Mouse (Mus musculus) kidney, postnatal 0 days (tissue): ENCODE measurements around the gene Atp11a. TPM values are rescaled to one million over a fixed set of nuclear protein-coding genes. Genes with fewer than 3 reads are reported as not detected.

ENCODE experiments used
- ATAC-seq: fragments of 200-750 bp; cut with Nextera tagmentation; replicated peaks from 2 replicates; pipeline ENCODE4 v1.8.0; 2017; ENCODE audit warnings: low read depth, moderate number of reproducible peaks, moderate TSS enrichment, moderate library complexity; ENCODE audit not compliant: low FRiP score
- DNase-seq: peaks from one replicate; pipeline ENCODE4 v3.0.0-alpha.2; 2016; ENCODE audit warnings: low spot score
- H3K27ac ChIP-seq: fragments of 300-500 bp; sonication (generic); 2 replicates; pipeline ENCODE4 v1.5.1; 2014; ENCODE audit warnings: mild to moderate bottlenecking
- H3K27me3 ChIP-seq: fragments of 300-500 bp; sonication (generic); 2 replicates; pipeline ENCODE4 v1.6.1; 2014; ENCODE audit warnings: low read length, mixed read lengths; ENCODE audit not compliant: insufficient read depth
- H3K36me3 ChIP-seq: fragments of 300-500 bp; sonication (generic); 2 replicates; pipeline ENCODE4 v1.6.1; 2014; ENCODE audit warnings: low read length, mixed read lengths; ENCODE audit not compliant: insufficient read depth
- H3K4me1 ChIP-seq: fragments of 300-500 bp; sonication (generic); replicated peaks from 2 replicates; pipeline ENCODE4 v1.6.1; 2014; ENCODE audit warnings: antibody characterized with exemption, low read length, mixed read lengths; ENCODE audit not compliant: insufficient read depth
- H3K4me2 ChIP-seq: fragments of 300-500 bp; sonication (generic); 2 replicates; pipeline ENCODE4 v1.6.1; 2014; ENCODE audit warnings: mild to moderate bottlenecking, low read length, moderate library complexity, mixed read lengths
- H3K4me3 ChIP-seq: fragments of 300-500 bp; sonication (generic); replicated peaks from 2 replicates; pipeline ENCODE4 v1.5.1; 2014; ENCODE audit warnings: low read depth, low read length
- H3K9ac ChIP-seq: fragments of 300-500 bp; sonication (generic); 2 replicates; pipeline ENCODE4 v1.6.1; 2014; ENCODE audit warnings: low read depth, low read length
- H3K9me3 ChIP-seq: fragments of 300-500 bp; sonication (generic); replicated peaks from 2 replicates; pipeline ENCODE4 v1.6.1; 2016; ENCODE audit warnings: low read length, inconsistent platforms, mixed read lengths
- CTCF ChIP-seq: IDR thresholded peaks from 2 replicates; pipeline ENCODE4 v1.5.1; 2016; ENCODE audit warnings: antibody characterized with exemption, low read depth, mild to moderate bottlenecking, moderate library complexity
- WGBS: fragments of 180-500 bp; shearing (Covaris S2); extraction: QIAGEN DNeasy Blood & Tissue Kit; methylation state at CpG from one replicate; pipeline ENCODE4 v1.1.7; 2014; 5-methylcytosine and 5-hydroxymethylcytosine counted together
- polyA plus RNA-seq: library from polyadenylated mRNA; unstranded; fragments of >200 nt; fragmentation: Nextera tagmentation; extraction: Ambion mirVana; gene quantifications from 2 replicates; pipeline ENCODE4 v1.2.1, GENCODE M21; 2015

Atp11a gene
- polyA plus RNA-seq, 1 experiment from 2014 or later: 24.5 TPM

DNA sequence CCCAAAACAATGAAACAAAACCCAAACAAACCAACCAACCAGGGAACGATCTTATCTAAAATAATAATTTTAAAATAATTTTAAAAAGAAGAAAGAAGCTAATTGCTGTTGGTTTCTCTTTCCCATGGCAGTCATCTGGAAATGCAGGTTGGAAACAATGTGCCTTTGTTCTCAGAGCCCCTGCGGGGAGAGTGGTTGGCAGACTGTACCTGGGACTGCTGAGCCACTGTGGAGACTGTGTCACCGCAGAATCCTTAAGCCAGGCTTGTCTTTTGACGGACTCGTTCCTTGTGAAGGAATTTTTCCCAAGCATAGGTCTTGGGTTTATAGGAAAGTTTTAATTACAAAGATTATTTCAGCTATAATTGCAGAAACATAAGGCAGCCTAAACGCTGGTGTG, 59.6 kb downstream of the Atp11a start:
- no peak for DNase-seq
- H3K4me3 ChIP-seq: no peak overlapping the region
- H3K9ac ChIP-seq: no peak overlapping the region
- TF ChIP-seq CTCF: no peak
- peaks cover 21% of the 10 kb centered on the region for H3K36me3 ChIP-seq
- no peak for ATAC-seq
- H3K27ac ChIP-seq: no peak overlapping the region
- no peaks in the 10 kb centered on the region for H3K27me3 ChIP-seq
- no peaks in the 10 kb centered on the region for H3K4me1 ChIP-seq
- no peaks in the 10 kb centered on the region for H3K9me3 ChIP-seq
- 78% methylated on average over 6 of the region's 6 CpGs for WGBS
- no peak overlapping the region for H3K4me2 ChIP-seq

- Histone ChIP-seq H3K4me2 (no peak overlapping the region), H3K27ac (no peak overlapping the region), H3K36me3 (peaks cover 49% of the 10 kb centered on the region), H3K27me3 (no peaks in the 10 kb centered on the region), H3K9ac (no peak overlapping the region), H3K4me1 (no peaks in the 10 kb centered on the region), H3K9me3 (no peaks in the 10 kb centered on the region), H3K4me3 (no peak overlapping the region)
- no peak for TF ChIP-seq CTCF
- ATAC-seq: peak; percentile 54
- WGBS: 36% methylated on average over 7 of the region's 7 CpGs
- DNase-seq: peak; percentile 54
Measured at GRCm38 (mm10) chr8:12822892-12823291, 66.1 kb downstream of the Atp11a start.

DNA sequence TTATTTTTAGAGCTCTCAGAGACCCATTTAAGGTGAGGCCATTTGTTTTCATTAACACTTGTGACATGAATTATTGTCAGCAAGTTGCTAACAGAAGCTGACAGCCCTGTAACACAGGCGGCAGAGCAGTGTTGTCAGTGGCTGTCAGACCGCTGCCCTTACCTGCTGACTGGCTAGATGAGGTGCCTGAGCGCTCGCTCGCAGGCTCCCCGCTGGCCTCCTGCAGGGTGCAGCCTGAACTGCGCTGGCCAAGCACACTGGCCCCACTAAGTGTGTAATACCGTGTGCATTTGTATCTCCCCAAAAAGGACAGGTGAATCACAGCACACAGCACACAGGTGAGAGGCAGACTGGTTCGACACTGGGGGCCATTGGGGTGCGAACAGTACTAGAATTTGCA, 67.7 kb downstream of the Atp11a start:
- ATAC-seq (no peak), DNase-seq (no peak)
- no peaks in the 10 kb centered on the region for H3K4me1 ChIP-seq
- no peak overlapping the region for H3K9ac ChIP-seq
- no peak overlapping the region for H3K4me2 ChIP-seq
- TF ChIP-seq CTCF: peak; percentile 33; the same call in 1 of the 2 replicates
- no peak overlapping the region for H3K27ac ChIP-seq
- 72% methylated on average over 10 of the region's 10 CpGs for WGBS
- H3K27me3 ChIP-seq: no peaks in the 10 kb centered on the region
- H3K36me3 ChIP-seq: peaks cover 57% of the 10 kb centered on the region
- H3K4me3 ChIP-seq: no peak overlapping the region
- no peaks in the 10 kb centered on the region for H3K9me3 ChIP-seq

GRCm38 (mm10) chr8:12825236-12825635, 68.4 kb downstream of the Atp11a start:
- no peak overlapping the region for H3K27ac ChIP-seq
- TF ChIP-seq CTCF: no peak
- H3K36me3 ChIP-seq: peaks cover 57% of the 10 kb centered on the region
- WGBS: 68% methylated on average over 6 of the region's 6 CpGs
- ATAC-seq (no peak), DNase-seq (no peak)
- no peaks in the 10 kb centered on the region for H3K9me3 ChIP-seq
- no peaks in the 10 kb centered on the region for H3K27me3 ChIP-seq
- H3K4me1 ChIP-seq: no peaks in the 10 kb centered on the region
- no peak overlapping the region for H3K9ac ChIP-seq
- H3K4me3 ChIP-seq: no peak overlapping the region
- H3K4me2 ChIP-seq: no peak overlapping the region

GRCm38 (mm10) chr8:12825686-12826237, 68.9 kb downstream of the Atp11a start:
- H3K4me1 ChIP-seq: no peaks in the 10 kb centered on the region
- DNase-seq (no peak), ATAC-seq (no peak)
- H3K27me3 ChIP-seq: no peaks in the 10 kb centered on the region
- peaks cover 54% of the 10 kb centered on the region for H3K36me3 ChIP-seq
- H3K4me2 ChIP-seq: no peak overlapping the region
- no peak overlapping the region for H3K4me3 ChIP-seq
- no peaks in the 10 kb centered on the region for H3K9me3 ChIP-seq
- 78% methylated on average over 8 of the region's 8 CpGs for WGBS
- TF ChIP-seq CTCF: no peak
- no peak overlapping the region for H3K9ac ChIP-seq
- H3K27ac ChIP-seq: no peak overlapping the region

- H3K36me3 ChIP-seq: peaks cover 55% of the 10 kb centered on the region
- WGBS: 90% methylated on average over 9 of the region's 9 CpGs
Measured at GRCm38 (mm10) chr8:12827124-12827523, 70.3 kb downstream of the Atp11a start.

DNA sequence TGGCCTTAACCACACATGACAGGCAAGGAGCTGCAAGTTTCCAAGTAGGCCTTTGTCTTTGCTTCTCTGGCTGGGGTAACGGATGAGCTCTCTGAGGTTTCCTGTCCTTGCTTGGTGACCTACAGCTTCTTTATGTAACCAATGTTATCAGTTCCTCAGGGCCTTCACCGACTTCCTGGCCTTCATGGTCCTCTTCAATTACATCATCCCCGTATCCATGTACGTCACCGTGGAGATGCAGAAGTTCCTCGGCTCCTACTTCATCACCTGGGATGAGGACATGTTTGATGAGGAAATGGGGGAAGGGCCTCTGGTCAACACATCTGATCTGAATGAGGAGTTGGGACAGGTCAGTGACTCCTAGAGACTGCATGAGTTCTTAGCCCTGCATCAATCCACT, 71.5 kb downstream of the Atp11a start:
- Histone ChIP-seq H3K9me3 (no peaks in the 10 kb centered on the region), H3K4me1 (no peaks in the 10 kb centered on the region), H3K4me3 (no peak overlapping the region), H3K27me3 (no peaks in the 10 kb centered on the region), H3K9ac (no peak overlapping the region), H3K27ac (no peak overlapping the region), H3K36me3 (peaks cover 52% of the 10 kb centered on the region), H3K4me2 (no peak overlapping the region)
- TF ChIP-seq CTCF: no peak
- DNase-seq: no peak
- ATAC-seq: no peak
- 85% methylated on average over 6 of the region's 6 CpGs for WGBS

More at GRCm38 (mm10) chr8:12827124-12827523, 70.3 kb downstream of the Atp11a start:
- TF ChIP-seq CTCF: no peak
- ATAC-seq (no peak), DNase-seq (no peak)
- Histone ChIP-seq H3K9ac (no peak overlapping the region), H3K4me1 (no peaks in the 10 kb centered on the region), H3K4me2 (no peak overlapping the region), H3K27me3 (no peaks in the 10 kb centered on the region), H3K27ac (no peak overlapping the region), H3K4me3 (no peak overlapping the region), H3K9me3 (no peaks in the 10 kb centered on the region)
